Mouse (Mus musculus): ENCODE data around the gene Slc4a1ap. TPM values are rescaled to one million over a fixed set of nuclear protein-coding genes. Genes with fewer than 3 reads are reported as not detected.

Slc4a1ap gene
- 37.0 and 38.6 TPM in 2 replicates for polyA plus RNA-seq (2015; fragmentation: Nextera tagmentation; extraction: Ambion mirVana)

GRCm38 (mm10) chr5:31526354-31527116 lies at the start of gene Slc4a1ap:
Slc4a1ap (plus strand) TSS chr5:31526995.
- Histone ChIP-seq H3K36me3 (peaks cover 35% of the 10 kb centered on the region), H3K9ac (peak within 1 kb of the TSS; percentile 91), H3K4me2 (replicated peaks) (peak within 1 kb of the TSS; percentile 85), H3K27ac (peak within 1 kb of the TSS; percentile 86), H3K27me3 (no peaks in the 10 kb centered on the region), H3K9me3 (no peaks in the 10 kb centered on the region), H3K4me1 (peaks cover 26% of the 10 kb centered on the region), H3K4me3 (peak within 1 kb of the TSS; percentile 97)
- peak; percentile 83 for ATAC-seq (ENCODE audit: low FRiP score, low read depth)
- WGBS, result 1% methylated on average over 28 of the region's 28 CpGs

- 88% methylated on average over 4 of the region's 4 CpGs for WGBS
- Histone ChIP-seq H3K4me3 (no peak overlapping the region), H3K4me2 (replicated peaks) (no peak overlapping the region), H3K9me3 (no peaks in the 10 kb centered on the region), H3K27me3 (no peaks in the 10 kb centered on the region), H3K4me1 (no peaks in the 10 kb centered on the region), H3K9ac (no peak overlapping the region), H3K27ac (no peak overlapping the region), H3K36me3 (peaks cover 88% of the 10 kb centered on the region)
- no peak for ATAC-seq (ENCODE audit: low FRiP score, low read depth)
Measured at GRCm38 (mm10) chr5:31480536-31480935, 46.3 kb upstream of the Slc4a1ap start.

DNA sequence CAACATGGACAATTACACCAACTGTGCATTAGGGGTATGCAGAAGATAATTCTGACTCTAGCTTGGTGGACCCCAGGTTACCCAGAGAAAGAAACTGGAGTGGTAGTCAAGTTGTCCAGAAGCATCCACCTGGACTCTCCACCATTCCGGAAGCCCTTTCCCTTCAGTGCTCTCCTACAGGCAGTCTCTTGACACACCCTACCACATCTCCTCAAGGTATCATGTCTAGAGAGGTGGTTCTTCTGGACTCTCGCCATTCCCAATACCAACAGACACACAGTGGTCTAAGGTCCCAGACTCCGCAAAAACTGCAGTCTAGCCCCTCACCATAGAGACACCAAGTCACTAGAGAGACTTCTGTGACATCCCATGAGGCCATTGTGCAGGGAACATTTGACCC lies 41.4 kb upstream of the Slc4a1ap start, which contains the start of gene 4930548H24Rik:
Gene 4930548H24Rik (plus strand): TSS at position 301 of the 400 bp plus-strand sequence.
- Histone ChIP-seq H3K4me1 (no peaks in the 10 kb centered on the region), H3K4me2 (replicated peaks) (no peak within 1 kb of the TSS), H3K27ac (no peak within 1 kb of the TSS), H3K9ac (no peak within 1 kb of the TSS), H3K36me3 (peaks cover 39% of the 10 kb centered on the region), H3K4me3 (no peak within 1 kb of the TSS), H3K9me3 (no peaks in the 10 kb centered on the region), H3K27me3 (no peaks in the 10 kb centered on the region)
- no peak for ATAC-seq (ENCODE audit: low FRiP score, low read depth)
- WGBS, result 94% methylated on average over 3 of the region's 3 CpGs

GRCm38 (mm10) chr5:31487889-31488288 lies 38.9 kb upstream of the Slc4a1ap start:
- no peak overlapping the region for H3K27ac ChIP-seq
- ATAC-seq (ENCODE audit: low FRiP score, low read depth), result no peak
- no peaks in the 10 kb centered on the region for H3K9me3 ChIP-seq
- H3K4me1 ChIP-seq, result no peaks in the 10 kb centered on the region
- H3K4me2 ChIP-seq (replicated peaks), result no peak overlapping the region
- peaks cover 17% of the 10 kb centered on the region for H3K36me3 ChIP-seq
- no peaks in the 10 kb centered on the region for H3K27me3 ChIP-seq
- no peak overlapping the region for H3K9ac ChIP-seq
- WGBS, result 95% methylated on average over 3 of the region's 3 CpGs
- H3K4me3 ChIP-seq, result no peak overlapping the region

- Histone ChIP-seq H3K4me1 (no peaks in the 10 kb centered on the region), H3K27ac (no peak overlapping the region), H3K4me3 (no peak overlapping the region), H3K9me3 (no peaks in the 10 kb centered on the region), H3K9ac (no peak overlapping the region), H3K4me2 (replicated peaks) (no peak overlapping the region), H3K27me3 (no peaks in the 10 kb centered on the region), H3K36me3 (peaks cover 8% of the 10 kb centered on the region)
- WGBS, result 62% methylated on average over 7 of the region's 7 CpGs
- ATAC-seq (ENCODE audit: low FRiP score, low read depth), result no peak
Measured at GRCm38 (mm10) chr5:31489116-31489769, 37.6 kb upstream of the Slc4a1ap start.

GRCm38 (mm10) chr5:31492031-31492430 lies 34.8 kb upstream of the Slc4a1ap start:
- whole genome bisulfite sequencing, result 61% methylated on average over 1 of the region's 1 CpGs
- Histone ChIP-seq H3K27ac (no peak overlapping the region), H3K36me3 (peaks cover 11% of the 10 kb centered on the region), H3K4me3 (no peak overlapping the region), H3K9ac (no peak overlapping the region), H3K9me3 (no peaks in the 10 kb centered on the region), H3K4me2 (replicated peaks) (no peak overlapping the region), H3K27me3 (no peaks in the 10 kb centered on the region), H3K4me1 (peaks cover 9% of the 10 kb centered on the region)
- ATAC-seq (ENCODE audit: low FRiP score, low read depth), result no peak

DNA sequence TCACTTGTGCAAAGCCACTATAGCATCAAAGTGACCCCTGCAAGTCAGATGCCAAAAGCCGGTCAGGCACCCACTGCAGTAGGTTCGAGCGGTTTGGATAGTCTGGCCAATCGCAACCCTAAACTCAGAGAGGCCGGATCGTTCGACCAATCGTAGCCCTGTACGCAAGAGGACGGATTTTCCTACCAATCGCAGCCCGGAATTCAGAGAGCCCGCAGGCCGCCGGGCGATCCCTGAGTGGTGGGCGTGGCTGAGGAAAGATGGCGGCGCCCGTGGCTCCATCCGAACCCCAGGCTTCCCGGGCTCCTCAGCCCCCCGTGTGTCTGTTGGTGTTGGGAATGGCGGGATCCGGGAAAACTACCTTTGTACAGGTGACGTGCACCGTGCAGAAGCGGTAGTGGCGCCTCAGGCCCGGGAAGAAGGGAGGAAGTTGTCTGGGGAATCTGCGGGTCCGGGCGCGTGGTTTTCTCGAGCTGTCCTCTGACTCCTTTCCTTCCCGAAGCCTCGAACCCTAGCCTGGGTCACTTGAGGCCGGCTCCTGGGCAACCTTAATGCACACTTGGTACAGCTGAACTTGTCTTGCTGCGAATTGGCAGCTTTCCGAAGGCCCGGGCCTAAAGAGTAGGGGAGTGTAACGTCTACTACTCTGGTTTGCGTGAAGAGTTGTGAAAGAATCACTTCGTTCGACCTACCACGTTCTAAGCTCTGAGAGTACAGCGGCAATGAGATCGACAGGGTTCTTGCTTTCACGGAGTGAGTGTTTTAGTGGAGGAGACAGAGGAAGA lies 32.1 kb upstream of the Slc4a1ap start, which contains the start of gene Gpn1:
Gene Gpn1 (plus strand): TSS at position 229 of the 785 bp plus-strand sequence.
- Histone ChIP-seq H3K36me3 (peaks cover 35% of the 10 kb centered on the region), H3K4me2 (replicated peaks) (peak within 1 kb of the TSS; percentile 87), H3K27ac (peak within 1 kb of the TSS; percentile 22; the same call in 1 of the 2 replicates), H3K9me3 (no peaks in the 10 kb centered on the region), H3K9ac (peak within 1 kb of the TSS; percentile 82), H3K4me1 (peaks cover 9% of the 10 kb centered on the region), H3K27me3 (no peaks in the 10 kb centered on the region), H3K4me3 (peak within 1 kb of the TSS; percentile 85)
- ATAC-seq (ENCODE audit: low FRiP score, low read depth), result peak; percentile 100
- under 1% methylated on average over 49 of the region's 49 CpGs for WGBS

DNA sequence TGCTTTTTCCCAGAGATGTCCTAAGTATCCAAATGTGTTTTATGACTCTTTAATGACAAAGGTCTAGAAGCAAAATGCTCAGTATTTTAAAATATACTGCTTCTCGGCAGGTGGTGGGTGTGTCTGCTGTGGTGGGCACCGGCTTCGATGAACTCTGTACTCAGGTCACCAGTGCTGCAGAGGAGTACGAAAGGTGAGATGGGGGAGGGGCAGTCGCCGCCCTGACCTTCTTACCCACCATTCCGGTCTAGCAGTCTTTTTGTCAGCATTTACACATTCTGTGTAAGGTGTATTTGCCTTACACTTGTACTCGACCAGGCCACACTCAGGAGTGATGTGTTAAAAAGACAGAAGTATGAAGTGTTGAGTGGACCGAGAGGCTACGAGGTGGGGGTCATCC lies 22.0 kb upstream of the Slc4a1ap start:
- H3K9me3 ChIP-seq, result no peaks in the 10 kb centered on the region
- H3K27ac ChIP-seq, result no peak overlapping the region
- peaks cover 90% of the 10 kb centered on the region for H3K36me3 ChIP-seq
- 90% methylated on average over 10 of the region's 10 CpGs for WGBS
- ATAC-seq (ENCODE audit: low FRiP score, low read depth), result no peak
- H3K4me2 ChIP-seq (replicated peaks), result no peak overlapping the region
- no peak overlapping the region for H3K9ac ChIP-seq
- H3K4me1 ChIP-seq, result no peaks in the 10 kb centered on the region
- no peak overlapping the region for H3K4me3 ChIP-seq
- no peaks in the 10 kb centered on the region for H3K27me3 ChIP-seq

DNA sequence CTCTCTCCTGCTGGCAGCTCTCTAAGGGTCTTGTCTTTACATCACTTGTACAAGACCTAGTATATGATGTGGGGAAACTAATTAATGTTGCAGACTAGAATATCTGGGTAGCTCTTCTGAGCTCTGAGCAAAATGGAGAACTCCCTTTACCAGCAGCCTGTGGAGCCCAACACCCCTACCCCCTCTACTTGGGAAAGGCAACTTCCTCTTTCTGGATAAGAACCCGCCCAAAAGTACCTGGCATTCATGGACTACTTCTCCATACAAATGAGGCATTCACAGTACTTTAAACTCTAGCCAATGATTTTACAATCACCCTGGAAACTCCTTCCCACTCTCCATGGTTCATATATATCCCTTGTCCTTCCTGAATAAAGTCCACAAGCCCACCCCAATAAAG lies 14.3 kb upstream of the Slc4a1ap start:
- Histone ChIP-seq H3K4me2 (replicated peaks) (no peak overlapping the region), H3K27ac (no peak overlapping the region), H3K4me1 (no peaks in the 10 kb centered on the region), H3K27me3 (no peaks in the 10 kb centered on the region), H3K9ac (no peak overlapping the region), H3K36me3 (peaks cover 96% of the 10 kb centered on the region), H3K9me3 (no peaks in the 10 kb centered on the region), H3K4me3 (no peak overlapping the region)
- no peak for ATAC-seq (ENCODE audit: low FRiP score, low read depth)
- 89% methylated on average over 1 of the region's 1 CpGs for WGBS

GRCm38 (mm10) chr5:31520556-31520955 lies 6.2 kb upstream of the Slc4a1ap start:
- ATAC-seq (ENCODE audit: low FRiP score, low read depth), result no peak
- H3K9me3 ChIP-seq, result no peaks in the 10 kb centered on the region
- 92% methylated on average over 6 of the region's 6 CpGs for WGBS
- no peaks in the 10 kb centered on the region for H3K27me3 ChIP-seq
- no peak overlapping the region for H3K27ac ChIP-seq
- peaks cover 3% of the 10 kb centered on the region for H3K4me1 ChIP-seq
- H3K4me3 ChIP-seq, result no peak overlapping the region
- H3K36me3 ChIP-seq, result peaks cover 73% of the 10 kb centered on the region
- no peak overlapping the region for H3K9ac ChIP-seq
- H3K4me2 ChIP-seq (replicated peaks), result no peak overlapping the region

DNA sequence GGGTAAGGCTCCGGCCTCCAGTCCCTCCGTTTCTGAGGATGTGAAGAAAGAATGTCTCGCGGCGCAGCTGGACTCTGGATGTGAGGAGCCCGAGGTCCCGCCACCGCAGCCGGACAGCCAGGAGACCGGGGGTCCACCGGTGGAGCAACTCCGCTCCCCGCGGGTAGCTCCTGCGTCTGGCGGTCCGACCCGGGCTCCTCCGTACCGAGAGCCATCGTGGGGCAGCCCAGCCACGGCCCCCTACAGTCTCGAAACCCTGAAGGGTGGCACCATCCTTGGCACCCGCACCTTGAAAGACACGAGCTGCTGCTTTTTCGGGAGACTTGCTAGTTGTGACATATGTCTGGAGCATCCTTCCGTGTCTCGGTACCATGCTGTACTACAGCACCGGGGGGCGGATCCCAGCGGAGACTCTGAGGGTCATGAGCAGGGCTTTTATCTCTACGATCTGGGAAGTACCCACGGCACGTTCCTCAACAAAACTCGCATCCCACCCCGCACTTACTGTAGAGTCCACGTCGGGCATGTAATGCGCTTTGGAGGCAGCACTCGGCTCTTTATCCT lies 404 bp downstream of the Slc4a1ap start:
- 2% methylated on average over 40 of the region's 40 CpGs for WGBS
- peaks cover 35% of the 10 kb centered on the region for H3K36me3 ChIP-seq
- H3K4me2 ChIP-seq (replicated peaks), result peak overlapping the region; percentile 85
- peak overlapping the region; percentile 97 for H3K4me3 ChIP-seq
- H3K27me3 ChIP-seq, result no peaks in the 10 kb centered on the region
- peak overlapping the region; percentile 86 for H3K27ac ChIP-seq
- H3K9ac ChIP-seq, result peak overlapping the region; percentile 91
- H3K4me1 ChIP-seq, result peaks cover 26% of the 10 kb centered on the region
- no peak for ATAC-seq (ENCODE audit: low FRiP score, low read depth)
- H3K9me3 ChIP-seq, result no peaks in the 10 kb centered on the region
